Comparison of ENCODE assay signal across 12 mouse cellular contexts in the genomic region with DNA sequence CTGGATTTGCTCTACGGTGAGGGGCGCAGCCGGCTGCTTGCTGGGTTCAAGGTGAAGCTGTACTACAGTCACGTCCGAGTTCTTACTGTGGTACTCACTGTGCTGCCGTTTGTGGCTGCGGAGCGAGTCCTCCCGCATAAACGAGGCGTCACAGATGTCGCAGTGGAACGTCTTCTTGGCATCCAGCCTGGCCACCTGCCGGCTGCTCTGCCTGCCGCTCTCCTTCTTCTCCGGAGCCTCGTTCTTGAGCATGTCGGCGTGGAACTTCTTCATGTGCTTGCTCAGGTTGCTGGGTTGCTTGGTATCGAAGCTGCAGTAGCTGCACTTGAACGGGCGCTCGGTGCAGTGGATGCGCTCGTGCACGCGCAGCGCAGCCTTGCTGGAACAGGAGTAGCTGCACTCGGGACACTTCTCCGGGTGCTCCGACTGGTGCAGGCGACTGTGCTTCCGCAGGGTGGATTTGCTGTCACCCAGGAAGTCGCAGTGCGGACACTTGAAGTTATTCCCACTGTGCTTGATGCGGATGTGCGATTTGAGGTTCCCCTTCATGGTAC. TPM values are rescaled to one million over a fixed set of nuclear protein-coding genes. Genes with fewer than 3 reads are reported as not detected.
DNase-seq lines count a peak whose midpoint lies in the region; ATAC-seq and TF ChIP-seq lines count a peak whose summit lies in the region.
"Had no signal": no experiment of that assay in that cellular context is flagged by ENCODE, and none has a peak within 500 bp of the region (broad histone marks: within the 10 kb centered on the region; RNA-seq: fewer than 3 reads in every experiment).

No protein-coding gene starts in this region.

- peak; percentile 61 for DNase-seq in hindbrain, postnatal 0 days (ENCODE audit: low spot score)
- no peak for DNase-seq in hindbrain, embryonic 14.5 days (ENCODE audit: low spot score)
- DNase-seq in frontal cortex, postnatal 14 days (ENCODE audit: low spot score in 2 of 2) = peak; percentile 50 to 53
- DNase-seq in left cerebral cortex, adult 2 months (ENCODE audit: extremely low spot score in 1 of 2, low spot score in 2 of 2) = peak; percentile 63 to 81
- peak; percentile 66 for DNase-seq in telencephalon, adult 2 months (ENCODE audit: low read depth, low spot score)
- DNase-seq in gastrocnemius, adult 2 months = no peak
- no peak for DNase-seq in gastrocnemius, postnatal 4 days (ENCODE audit: low spot score in 2 of 2)
- DNase-seq in lung, postnatal 36 days = no peak
- DNase-seq: heart, adult 11 months had no signal

- H3K9me3 ChIP-seq in hindbrain, postnatal 0 days (ENCODE audit: low read length) = no peaks in the 10 kb centered on the region
- no peaks in the 10 kb centered on the region for H3K9me3 ChIP-seq in hindbrain, embryonic 14.5 days (ENCODE audit: control insufficient read depth, low read length)
- H3K9me3 ChIP-seq: liver, embryonic 15.5 days had no signal

- no peak overlapping the region for H3K4me3 ChIP-seq in hindbrain, postnatal 0 days (ENCODE audit: low read length)
- H3K4me3 ChIP-seq in hindbrain, embryonic 14.5 days (replicated peaks; ENCODE audit: low read length) = no peak overlapping the region
- no peak overlapping the region for H3K4me3 ChIP-seq in left cerebral cortex, adult 2 months
- no peak overlapping the region for H3K4me3 ChIP-seq in gastrocnemius, adult 2 months
- H3K4me3 ChIP-seq: hindbrain, embryonic 10.5 days; kidney, embryonic 15.5 days; liver, embryonic 15.5 days had no signal

- peaks cover 10% of the 10 kb centered on the region; the same call in 1 of the 2 replicates for H3K36me3 ChIP-seq in hindbrain, postnatal 0 days (ENCODE audit: insufficient read depth, low read length)
- peaks cover 20% of the 10 kb centered on the region for H3K36me3 ChIP-seq in hindbrain, embryonic 14.5 days (replicated peaks; ENCODE audit: control insufficient read depth, insufficient read depth)

- no peak overlapping the region for H3K27ac ChIP-seq in hindbrain, postnatal 0 days
- no peak overlapping the region for H3K27ac ChIP-seq in hindbrain, embryonic 14.5 days
- no peak overlapping the region for H3K27ac ChIP-seq in left cerebral cortex, adult 2 months
- no peak overlapping the region for H3K27ac ChIP-seq in gastrocnemius, adult 2 months
- H3K27ac ChIP-seq: hindbrain, embryonic 10.5 days; kidney, embryonic 15.5 days; liver, embryonic 15.5 days had no signal

- no peak overlapping the region for H3K9ac ChIP-seq in hindbrain, postnatal 0 days (replicated peaks; ENCODE audit: low read length)
- H3K9ac ChIP-seq in hindbrain, embryonic 14.5 days = no peak overlapping the region
- H3K9ac ChIP-seq: kidney, embryonic 15.5 days; liver, embryonic 15.5 days had no signal

- 75% methylated on average over 37 of the region's 37 CpGs for WGBS in hindbrain, postnatal 0 days
- WGBS in hindbrain, embryonic 14.5 days = 83% methylated on average over 37 of the region's 37 CpGs

- no peaks in the 10 kb centered on the region for H3K27me3 ChIP-seq in hindbrain, postnatal 0 days (ENCODE audit: insufficient read depth, low read length)
- no peaks in the 10 kb centered on the region for H3K27me3 ChIP-seq in hindbrain, embryonic 14.5 days (ENCODE audit: control insufficient read depth, insufficient read depth, low read length)
- H3K27me3 ChIP-seq: kidney, embryonic 15.5 days; liver, embryonic 15.5 days had no signal

- H3K4me1 ChIP-seq in hindbrain, postnatal 0 days (ENCODE audit: insufficient read depth, low read length) = no peaks in the 10 kb centered on the region
- no peaks in the 10 kb centered on the region for H3K4me1 ChIP-seq in hindbrain, embryonic 14.5 days (replicated peaks; ENCODE audit: control insufficient read depth, insufficient read depth, low read length)
- H3K4me1 ChIP-seq: hindbrain, embryonic 10.5 days; kidney, embryonic 15.5 days; liver, embryonic 15.5 days had no signal

- ATAC-seq in hindbrain, postnatal 0 days = no peak; the same call in 1 of the 2 replicates
- ATAC-seq in hindbrain, embryonic 14.5 days (ENCODE audit: low FRiP score) = no peak

- no peak overlapping the region for H3K4me2 ChIP-seq in hindbrain, postnatal 0 days (ENCODE audit: low read depth, low read length)
- H3K4me2 ChIP-seq in hindbrain, embryonic 14.5 days (replicated peaks) = no peak overlapping the region
- H3K4me2 ChIP-seq: kidney, embryonic 15.5 days; liver, embryonic 15.5 days had no signal

- TF ChIP-seq CTCF in hindbrain, postnatal 0 days (IDR thresholded peaks at IDR 0.05; ENCODE audit: low read depth) = peak; percentile 14; the same call in 1 of the 2 replicates
- TF ChIP-seq CTCF in left cerebral cortex, adult 2 months (IDR thresholded peaks at IDR 0.05) = peak; percentile 20
- TF ChIP-seq CTCF in gastrocnemius, adult 2 months (IDR thresholded peaks at IDR 0.05) = no peak

- intact Hi-C loops in left cerebral cortex, adult 2 months (cut with DNase I) = loop anchor here (10.0 kb wide), 1 partner anchor 242 kb away; no protein-coding TSS in a partner anchor
- intact Hi-C loops in gastrocnemius, adult 2 months (cut with DNase I) = no loop called here

RNA-seq across cellular contexts. Expression of gene Zfp64, which starts 29.1 kb away (rescaled TPM):
- total RNA-seq in hindbrain, postnatal 0 days (2014; rRNA removed) = 32.1 and 44.3 TPM in 2 replicates
- 24.9 and 27.5 TPM in 2 replicates for polyA plus RNA-seq in hindbrain, postnatal 0 days (2015; fragmentation: Nextera tagmentation; extraction: Ambion mirVana)
- polyA plus RNA-seq in hindbrain, embryonic 14.5 days (2014; fragmentation: Nextera tagmentation; extraction: Ambion mirVana) = 27.3 and 29.7 TPM in 2 replicates
- 10 to 100 TPM; 15.9 to 17.2 TPM for total RNA-seq in left cerebral cortex, adult 2 months (2021)
- 1 to 10 TPM; 7.6 to 8.4 TPM for total RNA-seq in gastrocnemius, adult 2 months (2021)
- 10 to 100 TPM; 15.7 to 16.4 TPM for total RNA-seq in gastrocnemius, postnatal 4 days (2021)

Comparison
In these comparisons a context has a peak if more than half of its experiments do, and no peak if none do; other contexts are left out.
1. DNase-seq: peak in hindbrain, postnatal 0 days (single experiment), frontal cortex, postnatal 14 days (2 of 2), left cerebral cortex, adult 2 months (2 of 2) and telencephalon, adult 2 months (single experiment); none in hindbrain, embryonic 14.5 days (single experiment), gastrocnemius, adult 2 months (single experiment), gastrocnemius, postnatal 4 days (0 of 2) and lung, postnatal 36 days (single experiment).